Mouse (Mus musculus) embryonic facial prominence, embryonic 13.5 days (tissue): ENCODE measurements around the gene Acaa1a. TPM values are rescaled to one million over a fixed set of nuclear protein-coding genes. Genes with fewer than 3 reads are reported as not detected.

Experiments
- ATAC-seq: fragments of 200-750 bp; cut with Nextera tagmentation; 2 replicates; pipeline ENCODE4 v1.8.0; 2017; ENCODE audit warnings: low read depth; ENCODE audit not compliant: insufficient number of reproducible peaks, insufficient read depth, low FRiP score, low TSS enrichment
- H3K27ac ChIP-seq: fragments of 300-500 bp; sonication (generic); 2 replicates; pipeline ENCODE4 v1.5.1; 2015; ENCODE audit warnings: moderate library complexity, mild to moderate bottlenecking, inconsistent platforms
- H3K27me3 ChIP-seq: fragments of 300-500 bp; sonication (generic); 2 replicates; pipeline ENCODE4 v1.6.1; 2015; ENCODE audit warnings: mild to moderate bottlenecking, inconsistent platforms
- H3K36me3 ChIP-seq: fragments of 300-500 bp; sonication (generic); 2 replicates; pipeline ENCODE4 v1.6.1; 2015; ENCODE audit warnings: mild to moderate bottlenecking, inconsistent platforms
- H3K4me1 ChIP-seq: fragments of 300-500 bp; sonication (generic); 2 replicates; pipeline ENCODE4 v1.6.1; 2015; ENCODE audit warnings: inconsistent platforms
- H3K4me2 ChIP-seq: fragments of 300-500 bp; sonication (generic); 2 replicates; pipeline ENCODE4 v1.6.1; 2015; ENCODE audit warnings: moderate library complexity, mild to moderate bottlenecking, inconsistent platforms
- H3K4me3 ChIP-seq: fragments of 300-500 bp; sonication (generic); 2 replicates; pipeline ENCODE4 v1.5.1; 2015; ENCODE audit warnings: mild to moderate bottlenecking, inconsistent platforms
- H3K9ac ChIP-seq: fragments of 300-500 bp; sonication (generic); 2 replicates; pipeline ENCODE4 v1.6.1; 2015; ENCODE audit warnings: mild to moderate bottlenecking, inconsistent platforms
- H3K9me3 ChIP-seq: fragments of 300-500 bp; sonication (generic); 2 replicates; pipeline ENCODE4 v1.6.1; 2016; ENCODE audit warnings: inconsistent platforms
- WGBS: fragments of 180-500 bp; shearing (Covaris S2); methylation state at CpG from one replicate; pipeline ENCODE4 v1.1.7; 2015; ENCODE audit warnings: mixed read lengths; 5-methylcytosine and 5-hydroxymethylcytosine counted together
- polyA plus RNA-seq: library from polyadenylated mRNA; unstranded; fragments of >200 nt; fragmentation: Nextera tagmentation; extraction: Ambion mirVana; gene quantifications from 2 replicates; pipeline ENCODE4 v1.2.1, GENCODE M21; 2015

The Acaa1a gene
- polyA plus RNA-seq, 1 experiment from 2014 or later = 96.7 TPM

DNA sequence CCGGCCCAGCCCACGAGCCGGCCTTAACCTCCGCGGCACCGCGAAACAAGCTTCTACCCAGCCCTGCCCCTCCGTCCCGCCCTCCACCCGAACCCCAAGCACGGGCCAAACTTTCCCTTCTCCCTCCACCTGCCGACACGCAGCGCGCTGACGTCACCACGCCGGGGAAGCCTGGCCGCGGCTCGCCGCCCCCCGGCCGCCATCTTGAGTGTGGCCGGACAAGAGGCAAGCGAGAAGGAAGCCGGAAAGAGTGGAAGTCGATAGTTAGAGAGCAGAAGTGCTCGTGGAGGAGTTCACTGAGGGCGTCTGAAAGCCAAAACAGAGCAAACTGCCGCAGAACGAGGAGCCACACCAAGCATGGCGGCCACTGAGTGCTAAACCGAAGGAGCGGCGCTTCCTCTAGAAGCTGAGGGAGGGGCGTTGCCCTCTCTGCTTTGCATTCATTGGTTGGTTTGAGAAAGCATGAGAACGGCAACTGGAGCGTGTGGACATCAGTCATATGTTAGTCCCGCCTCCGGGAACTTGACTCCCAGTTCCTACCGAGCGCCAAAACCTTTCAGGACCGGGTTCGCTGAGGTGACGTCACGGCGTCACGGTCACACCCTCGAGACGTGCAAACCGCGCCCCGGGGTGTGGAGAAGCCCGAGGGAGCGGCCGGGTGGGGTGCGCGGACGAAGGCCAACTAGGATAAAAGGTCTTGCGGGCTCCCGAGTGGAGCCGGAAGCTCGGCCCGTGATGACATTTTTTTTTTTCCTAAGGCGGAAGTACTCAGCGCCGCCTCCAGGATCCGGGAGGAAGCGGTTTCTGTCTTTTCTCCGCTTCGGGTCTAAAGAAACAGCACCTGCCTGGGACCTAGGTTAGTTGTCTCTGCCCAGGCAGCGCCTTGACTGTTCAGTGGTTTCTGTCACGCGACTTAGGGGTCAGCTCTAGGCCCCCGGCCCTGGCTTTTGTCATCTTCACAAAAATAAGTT is 16.9 kb upstream of the Acaa1a start, which contains the start of gene Oxsr1:
Gene Oxsr1 (minus strand): TSS at position 139 of the 971 bp plus-strand sequence.
- Histone ChIP-seq H3K36me3 (no peaks in the 10 kb centered on the region), H3K4me1 (peaks cover 19% of the 10 kb centered on the region), H3K27me3 (no peaks in the 10 kb centered on the region), H3K9ac (peak within 1 kb of the TSS; percentile 85), H3K27ac (peak within 1 kb of the TSS; percentile 89), H3K4me3 (peak within 1 kb of the TSS; percentile 90), H3K9me3 (no peaks in the 10 kb centered on the region), H3K4me2 (peak within 1 kb of the TSS; percentile 97)
- ATAC-seq = peak; percentile 95
- under 1% methylated on average over 76 of the region's 76 CpGs for WGBS

DNA sequence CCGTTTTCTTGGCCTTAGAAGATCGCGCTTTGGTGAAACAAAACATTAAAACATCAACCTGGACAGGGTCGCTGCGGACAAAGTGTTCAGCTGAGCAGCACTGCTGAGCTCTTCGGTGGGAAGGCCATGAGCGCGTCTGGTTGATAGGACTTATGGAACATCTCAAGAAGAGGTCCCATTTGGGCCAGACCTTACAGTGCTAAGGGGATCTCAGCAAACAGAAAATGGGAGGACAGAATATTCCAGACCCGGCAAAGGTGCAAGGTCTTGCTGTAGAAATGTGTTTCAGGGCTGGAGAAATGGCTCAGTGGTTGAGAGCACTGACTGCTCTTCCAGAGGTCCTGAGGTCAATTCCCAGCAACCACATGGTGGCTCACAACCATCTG is 16.2 kb upstream of the Acaa1a start:
- H3K9ac ChIP-seq = peak overlapping the region; percentile 85
- 7% methylated on average over 9 of the region's 9 CpGs for WGBS
- ATAC-seq = no peak
- H3K27ac ChIP-seq = peak overlapping the region; percentile 89
- H3K27me3 ChIP-seq = no peaks in the 10 kb centered on the region
- no peaks in the 10 kb centered on the region for H3K9me3 ChIP-seq
- peak overlapping the region; percentile 97 for H3K4me2 ChIP-seq
- peak overlapping the region; percentile 90 for H3K4me3 ChIP-seq
- no peaks in the 10 kb centered on the region for H3K36me3 ChIP-seq
- H3K4me1 ChIP-seq = peaks cover 19% of the 10 kb centered on the region

DNA sequence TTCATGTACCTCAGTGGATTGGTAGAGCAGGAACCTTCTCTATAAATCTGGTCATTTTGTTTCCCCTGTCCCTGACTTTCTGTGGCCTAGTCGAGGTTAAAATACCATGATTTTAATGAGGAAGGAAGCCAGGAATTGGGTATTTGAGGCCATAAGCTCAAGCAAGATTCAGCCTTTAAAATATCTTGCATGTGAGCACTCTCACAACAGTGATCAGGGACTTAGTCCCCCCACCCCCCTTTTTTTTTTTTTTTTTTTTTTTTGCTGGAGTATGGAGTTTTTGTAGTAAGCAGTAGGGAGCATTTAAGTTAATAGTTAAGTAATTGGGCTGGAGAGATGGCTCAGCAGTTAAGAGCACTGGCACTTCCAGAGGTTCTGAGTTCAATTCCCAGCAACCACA is 15.3 kb upstream of the Acaa1a start:
- H3K9me3 ChIP-seq = no peaks in the 10 kb centered on the region
- H3K27ac ChIP-seq = no peak overlapping the region
- H3K36me3 ChIP-seq = no peaks in the 10 kb centered on the region
- WGBS = 73% methylated on average over 1 of the region's 1 CpGs
- H3K4me2 ChIP-seq = no peak overlapping the region
- H3K27me3 ChIP-seq = no peaks in the 10 kb centered on the region
- H3K9ac ChIP-seq = no peak overlapping the region
- peaks cover 19% of the 10 kb centered on the region for H3K4me1 ChIP-seq
- no peak overlapping the region for H3K4me3 ChIP-seq
- ATAC-seq = no peak

DNA sequence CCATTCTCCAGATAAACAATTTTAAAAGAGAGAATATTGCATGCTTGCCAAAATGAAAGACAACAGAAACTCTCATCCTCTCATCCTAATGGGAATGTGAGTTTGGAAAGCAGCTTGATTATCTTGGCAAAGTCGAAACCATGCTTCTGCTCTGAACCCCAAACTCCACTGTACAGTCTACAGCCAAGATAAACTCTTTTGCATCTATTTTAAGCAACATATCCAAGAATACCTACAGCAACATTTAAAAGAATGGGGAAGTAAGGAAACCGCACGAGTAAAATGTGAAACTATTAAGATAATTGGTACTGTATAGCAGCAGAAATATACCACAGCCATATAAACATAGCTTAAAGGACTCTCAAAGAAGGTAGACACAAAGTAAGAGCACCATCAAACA is 11.0 kb upstream of the Acaa1a start:
- H3K4me1 ChIP-seq = peaks cover under 1% of the 10 kb centered on the region; the same call in 1 of the 2 replicates
- no peaks in the 10 kb centered on the region for H3K36me3 ChIP-seq
- WGBS = 78% methylated on average over 3 of the region's 3 CpGs
- H3K4me3 ChIP-seq = no peak overlapping the region
- H3K9ac ChIP-seq = no peak overlapping the region
- no peak overlapping the region for H3K4me2 ChIP-seq
- no peaks in the 10 kb centered on the region for H3K9me3 ChIP-seq
- ATAC-seq = no peak
- no peak overlapping the region for H3K27ac ChIP-seq
- no peaks in the 10 kb centered on the region for H3K27me3 ChIP-seq

DNA sequence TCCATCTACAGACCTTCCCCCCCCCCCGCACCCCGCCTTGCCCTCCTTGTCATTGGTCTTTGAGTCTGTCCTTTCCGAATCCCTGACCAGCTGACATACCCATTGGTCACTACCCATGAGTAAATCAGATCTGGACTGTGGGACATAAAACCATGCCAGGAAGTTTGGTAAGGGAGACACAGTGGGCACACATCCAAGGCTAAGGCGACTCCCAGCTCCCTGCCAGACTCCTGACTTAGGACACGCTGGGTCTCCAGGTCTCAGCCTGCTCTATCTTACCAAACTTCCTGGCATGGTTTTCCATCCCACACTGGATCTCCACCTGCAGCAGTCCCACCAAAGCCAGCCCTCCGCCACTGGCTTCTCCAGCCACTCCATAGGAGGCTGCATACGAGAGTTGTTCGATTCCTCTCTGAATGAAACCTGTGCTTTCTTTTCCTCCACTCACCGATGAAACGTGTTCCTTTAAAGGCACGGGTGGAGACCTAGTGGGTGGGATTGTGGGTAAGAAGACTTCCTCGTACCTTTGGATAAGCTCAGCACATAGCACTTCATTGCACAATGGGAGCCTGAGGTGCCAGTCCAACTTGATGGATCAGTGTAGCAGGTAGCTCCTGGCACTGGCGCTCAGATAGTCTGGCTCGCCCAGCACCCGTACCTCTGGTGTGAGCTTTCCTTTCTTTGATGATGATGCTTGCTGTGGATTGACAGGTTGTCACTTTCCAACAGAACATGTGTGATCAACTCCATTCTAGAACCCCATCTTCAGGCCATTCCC is 9.1 kb upstream of the Acaa1a start:
- 87% methylated on average over 15 of the region's 15 CpGs for WGBS
- H3K4me1 ChIP-seq = no peaks in the 10 kb centered on the region
- no peak overlapping the region for H3K27ac ChIP-seq
- no peaks in the 10 kb centered on the region for H3K9me3 ChIP-seq
- no peaks in the 10 kb centered on the region for H3K27me3 ChIP-seq
- no peak overlapping the region for H3K4me3 ChIP-seq
- no peak overlapping the region for H3K4me2 ChIP-seq
- no peaks in the 10 kb centered on the region for H3K36me3 ChIP-seq
- ATAC-seq = no peak
- no peak overlapping the region for H3K9ac ChIP-seq

DNA sequence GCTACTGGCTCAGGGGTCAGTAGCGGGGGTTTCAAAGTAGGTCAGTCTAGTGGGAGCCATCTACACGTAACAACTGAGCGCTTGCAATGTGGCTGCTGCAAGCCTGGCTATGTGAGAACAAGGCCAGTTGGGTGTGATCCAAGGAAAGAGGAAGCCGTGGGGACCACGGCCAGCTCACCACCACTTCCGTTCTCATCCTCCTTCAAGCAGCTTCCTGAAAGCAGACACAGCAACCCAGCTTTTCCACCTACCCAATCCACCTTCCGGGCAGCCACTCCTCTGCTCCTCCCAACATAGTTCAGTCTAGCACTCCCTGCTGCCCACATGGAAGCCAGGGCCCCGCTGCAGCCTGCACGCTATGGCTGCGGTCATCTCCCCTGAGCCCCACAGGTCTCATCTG is 5.2 kb upstream of the Acaa1a start:
- H3K27ac ChIP-seq = no peak overlapping the region
- no peak for ATAC-seq
- H3K4me1 ChIP-seq = peaks cover 4% of the 10 kb centered on the region
- H3K9ac ChIP-seq = no peak overlapping the region
- WGBS = 61% methylated on average over 10 of the region's 10 CpGs
- H3K27me3 ChIP-seq = no peaks in the 10 kb centered on the region
- H3K9me3 ChIP-seq = no peaks in the 10 kb centered on the region
- no peaks in the 10 kb centered on the region for H3K36me3 ChIP-seq
- H3K4me2 ChIP-seq = no peak overlapping the region
- H3K4me3 ChIP-seq = no peak overlapping the region

DNA sequence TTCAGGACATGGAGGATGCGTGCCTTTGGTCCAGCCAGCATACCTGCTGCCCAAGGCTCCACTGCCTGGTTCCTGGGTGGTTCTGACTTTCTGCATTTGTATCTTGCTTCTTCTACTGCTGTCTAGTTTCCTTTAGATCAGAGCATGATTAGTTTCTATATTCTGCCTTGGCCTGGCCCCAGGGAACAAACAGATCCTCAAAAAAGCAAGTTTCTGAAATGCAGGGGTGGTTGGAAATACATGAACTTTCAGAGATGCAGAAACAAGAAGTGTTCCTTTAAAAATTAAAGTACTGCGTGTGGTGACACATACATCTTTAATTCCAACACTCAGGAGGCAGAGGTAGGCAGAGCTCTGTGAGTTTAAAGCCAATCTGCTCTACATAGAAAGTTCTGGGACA is 4.6 kb upstream of the Acaa1a start:
- Histone ChIP-seq H3K36me3 (no peaks in the 10 kb centered on the region), H3K4me2 (no peak overlapping the region), H3K4me3 (no peak overlapping the region), H3K4me1 (peaks cover 5% of the 10 kb centered on the region), H3K27me3 (no peaks in the 10 kb centered on the region), H3K9me3 (no peaks in the 10 kb centered on the region), H3K9ac (no peak overlapping the region), H3K27ac (no peak overlapping the region)
- no peak for ATAC-seq
- 88% methylated on average over 2 of the region's 2 CpGs for WGBS

DNA sequence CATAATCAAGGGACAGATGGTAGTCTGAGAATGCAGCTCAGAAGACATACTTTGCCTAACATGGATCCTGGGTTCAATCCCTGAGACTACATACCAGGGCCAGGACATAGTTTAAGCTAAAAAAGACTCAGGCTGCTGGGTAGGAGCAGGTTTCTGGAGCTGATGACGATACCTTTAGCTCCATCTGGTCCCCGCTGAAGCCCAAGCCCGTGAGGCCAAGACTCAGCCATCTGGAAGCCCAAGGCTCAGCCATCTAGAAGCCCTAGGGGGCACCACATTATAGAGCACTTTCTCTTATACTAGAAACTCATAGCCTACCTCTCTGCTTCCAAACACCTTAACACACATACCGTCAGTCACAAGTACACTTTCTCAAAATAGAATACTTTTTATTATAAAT is 3.9 kb upstream of the Acaa1a start:
- no peak overlapping the region for H3K27ac ChIP-seq
- H3K4me1 ChIP-seq = peaks cover 13% of the 10 kb centered on the region
- H3K27me3 ChIP-seq = no peaks in the 10 kb centered on the region
- H3K4me3 ChIP-seq = no peak overlapping the region
- no peak overlapping the region for H3K4me2 ChIP-seq
- H3K9me3 ChIP-seq = no peaks in the 10 kb centered on the region
- H3K9ac ChIP-seq = no peak overlapping the region
- 88% methylated on average over 4 of the region's 4 CpGs for WGBS
- no peak for ATAC-seq
- no peaks in the 10 kb centered on the region for H3K36me3 ChIP-seq

DNA sequence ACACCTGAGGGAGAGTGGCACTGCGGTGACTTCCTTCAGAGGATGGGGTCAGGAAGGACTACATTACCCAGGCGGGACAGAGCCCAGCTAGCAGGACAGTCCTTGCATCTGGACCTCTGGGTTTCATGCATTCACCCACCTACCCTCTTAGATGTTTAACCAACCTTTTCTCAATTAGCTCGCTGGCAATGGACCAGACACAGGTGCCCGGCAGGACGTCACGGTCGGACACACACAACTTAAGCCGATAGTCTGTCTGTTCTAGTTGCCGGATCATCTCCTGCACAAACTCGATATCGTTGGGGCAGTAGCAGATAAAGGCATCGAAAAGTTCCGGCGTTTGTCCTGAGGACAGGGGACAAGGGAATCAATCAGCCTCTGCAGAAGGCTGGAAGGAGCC is 1.6 kb upstream of the Acaa1a start:
- WGBS = 90% methylated on average over 14 of the region's 14 CpGs
- no peak for ATAC-seq
- Histone ChIP-seq H3K4me3 (no peak overlapping the region), H3K9me3 (no peaks in the 10 kb centered on the region), H3K4me2 (no peak overlapping the region), H3K27ac (no peak overlapping the region), H3K9ac (no peak overlapping the region), H3K36me3 (peaks cover under 1% of the 10 kb centered on the region), H3K27me3 (no peaks in the 10 kb centered on the region), H3K4me1 (peaks cover 23% of the 10 kb centered on the region)

DNA sequence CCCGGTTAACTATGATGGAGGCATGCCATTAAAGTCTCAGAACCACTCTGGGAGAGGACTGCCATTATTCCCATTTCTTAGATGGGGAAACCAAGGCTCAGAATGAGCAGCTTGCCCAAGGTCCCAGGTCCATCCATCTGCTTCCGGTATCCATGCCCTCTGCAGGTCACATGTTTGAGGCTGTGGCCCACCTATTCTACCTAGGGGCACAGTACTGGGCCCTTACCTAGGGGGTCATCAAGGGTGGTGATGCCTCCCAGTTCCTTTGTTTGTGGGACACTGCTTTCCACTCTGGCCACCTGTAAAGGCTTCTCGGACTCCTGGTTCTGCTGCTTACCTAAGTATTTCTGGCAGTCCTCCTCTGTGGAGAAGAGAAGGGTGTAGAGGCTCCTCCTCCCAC is 1.1 kb upstream of the Acaa1a start:
- no peak for ATAC-seq
- WGBS = 88% methylated on average over 3 of the region's 3 CpGs
- Histone ChIP-seq H3K9me3 (no peaks in the 10 kb centered on the region), H3K4me2 (no peak overlapping the region), H3K27me3 (no peaks in the 10 kb centered on the region), H3K27ac (no peak overlapping the region), H3K4me1 (peaks cover 24% of the 10 kb centered on the region), H3K4me3 (no peak overlapping the region), H3K9ac (no peak overlapping the region), H3K36me3 (peaks cover 6% of the 10 kb centered on the region)

DNA sequence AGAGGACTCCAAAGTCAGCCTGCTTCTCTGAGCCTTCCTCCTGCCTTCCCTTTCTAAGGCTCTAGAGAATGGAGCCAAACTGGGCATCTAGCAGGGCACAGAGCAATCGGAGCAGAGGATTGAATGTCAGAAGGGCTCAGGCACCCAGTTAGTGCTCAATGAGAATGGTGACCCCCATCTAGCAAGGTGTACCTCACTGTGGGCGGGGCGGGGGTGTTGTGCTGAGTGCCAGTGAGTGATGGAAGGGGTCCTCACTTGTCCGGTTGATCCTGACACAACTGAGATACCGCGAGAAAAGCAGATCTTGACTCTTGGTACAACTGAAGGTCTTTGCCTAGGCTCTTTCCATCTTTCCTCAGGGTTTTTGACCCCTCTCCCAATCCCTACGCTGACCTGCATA is 370 bp upstream of the Acaa1a start:
- Histone ChIP-seq H3K27ac (no peak overlapping the region), H3K4me1 (peaks cover 24% of the 10 kb centered on the region), H3K9ac (peak overlapping the region; percentile 81), H3K9me3 (no peaks in the 10 kb centered on the region), H3K36me3 (peaks cover 13% of the 10 kb centered on the region), H3K27me3 (no peaks in the 10 kb centered on the region), H3K4me3 (peak overlapping the region; percentile 85), H3K4me2 (peak overlapping the region; percentile 81)
- WGBS = 45% methylated on average over 7 of the region's 7 CpGs
- no peak for ATAC-seq
